Mouse (Mus musculus): Measurements from ENCODE around the gene 2610301B20Rik. TPM values are rescaled to one million over a fixed set of nuclear protein-coding genes. Genes with fewer than 3 reads are reported as not detected.

Gene 2610301B20Rik
- 1 to 10 TPM; 1.7 to 2.4 TPM for total RNA-seq (2023)

DNA sequence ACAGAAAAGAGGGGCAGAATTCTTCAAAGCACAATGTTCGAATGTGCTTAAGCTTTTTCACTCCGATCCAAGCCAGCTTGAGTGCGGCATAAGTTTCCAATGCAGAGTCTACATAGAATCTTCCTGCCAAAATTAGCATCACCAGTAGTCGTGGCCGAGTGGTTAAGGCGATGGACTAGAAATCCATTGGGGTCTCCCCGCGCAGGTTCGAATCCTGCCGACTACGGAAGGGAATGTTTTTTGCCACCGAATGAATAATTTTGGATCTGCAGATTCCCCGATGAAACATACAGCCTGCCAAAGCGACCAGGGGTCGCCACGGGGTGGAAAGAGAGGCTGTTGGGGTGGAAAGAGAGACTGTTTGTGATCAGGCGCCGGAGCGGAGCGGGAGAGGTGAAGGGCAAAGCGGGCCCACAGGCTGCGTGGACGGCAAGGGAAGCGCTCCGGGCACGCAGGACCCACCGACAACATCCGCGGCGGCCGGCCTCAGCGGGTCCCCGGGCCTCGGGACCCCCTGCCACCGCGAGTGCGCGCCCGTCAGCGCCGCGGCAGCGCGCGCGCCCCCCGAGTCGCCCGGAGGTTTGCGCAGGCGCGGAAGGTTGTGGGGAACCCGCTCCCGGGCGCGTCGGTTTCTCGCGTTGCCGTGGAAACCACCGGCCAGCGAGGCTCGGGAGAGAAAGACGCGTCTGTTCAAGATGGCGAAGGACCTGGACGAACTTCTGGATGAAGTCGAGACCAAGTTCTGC lies at the start of gene 2610301B20Rik:
2610301B20Rik (plus strand) TSS at position 579 of the 746 bp plus-strand sequence.

Measured in neutrophil, adult 59 days (primary cell).